Mouse (Mus musculus): ENCODE data around the gene Nbea.

DNA sequence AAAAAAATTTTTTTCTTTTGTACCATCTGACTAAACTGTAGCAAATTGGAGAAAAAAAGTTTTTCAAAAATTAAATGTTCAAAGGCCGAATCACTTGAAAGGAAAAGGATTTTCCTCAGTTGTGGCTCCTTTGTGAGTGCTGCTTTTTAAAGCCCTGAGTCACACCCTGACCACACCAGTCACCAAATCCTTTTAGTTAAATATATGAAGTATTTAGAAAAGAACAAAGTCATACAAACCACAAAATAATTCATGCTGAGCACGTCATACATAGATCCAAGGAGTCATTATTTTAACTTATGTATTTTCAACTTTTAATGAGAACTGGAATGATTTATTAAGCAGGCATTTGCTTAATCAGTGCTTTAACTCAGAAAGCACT lies 295.7 kb downstream of the Nbea start:
- TF ChIP-seq USF1 (IDR thresholded peaks at IDR 0.05; ENCODE audit: low read depth) (no peak), CTCF (IDR thresholded peaks at IDR 0.05; ENCODE audit: control insufficient read depth, insufficient read depth, insufficient read length) (no peak), CEBPB (IDR thresholded peaks at IDR 0.05; ENCODE audit: low read depth) (no peak)
